Mouse (Mus musculus) megakaryocyte, embryonic 14.5 days (primary cell): ENCODE measurements at regions not wholly inside any gene's neighbourhood (a gene's known extent, or its start where the extent isn't known, plus 50 kb on each side); places are given as distances from the start of the nearest gene placed in this dataset.

Experiments used
- H3K27me3 ChIP-seq: replicated peaks from 2 replicates; pipeline ENCODE3; 2012; ENCODE audit warnings: inconsistent platforms
- H3K36me3 ChIP-seq: replicated peaks from 2 replicates; pipeline ENCODE3; 2012; ENCODE audit warnings: low read length, inconsistent platforms, mixed read lengths
- H3K4me1 ChIP-seq: 2 replicates; pipeline ENCODE4 v1.6.1; 2012; ENCODE audit warnings: inconsistent platforms
- H3K4me3 ChIP-seq: replicated peaks from 2 replicates; pipeline ENCODE3; 2012; ENCODE audit warnings: moderate library complexity, mild to moderate bottlenecking, inconsistent platforms
- H3K9me3 ChIP-seq: 2 replicates; pipeline ENCODE4 v1.6.1; 2012; ENCODE audit warnings: inconsistent platforms
- FLI1 ChIP-seq: IDR thresholded peaks from 2 replicates; pipeline ENCODE4 v1.6.1; 2012; ENCODE audit warnings: low read length, inconsistent platforms, mixed read lengths
- GATA1 ChIP-seq: IDR thresholded peaks from 3 replicates; pipeline ENCODE4 v1.6.1; 2012; ENCODE audit warnings: mixed read lengths, low read length, inconsistent platforms, borderline replicate concordance

GRCm38 (mm10) chr11:71929716-71930488, 107.4 kb downstream of the Aipl1 start:
- Histone ChIP-seq H3K9me3 (no peaks in the 10 kb centered on the region), H3K4me1 (no peaks in the 10 kb centered on the region), H3K4me3 (no peak overlapping the region), H3K27me3 (no peaks in the 10 kb centered on the region), H3K36me3 (no peaks in the 10 kb centered on the region)
- no peak for TF ChIP-seq FLI1
- no peak for TF ChIP-seq GATA1

DNA sequence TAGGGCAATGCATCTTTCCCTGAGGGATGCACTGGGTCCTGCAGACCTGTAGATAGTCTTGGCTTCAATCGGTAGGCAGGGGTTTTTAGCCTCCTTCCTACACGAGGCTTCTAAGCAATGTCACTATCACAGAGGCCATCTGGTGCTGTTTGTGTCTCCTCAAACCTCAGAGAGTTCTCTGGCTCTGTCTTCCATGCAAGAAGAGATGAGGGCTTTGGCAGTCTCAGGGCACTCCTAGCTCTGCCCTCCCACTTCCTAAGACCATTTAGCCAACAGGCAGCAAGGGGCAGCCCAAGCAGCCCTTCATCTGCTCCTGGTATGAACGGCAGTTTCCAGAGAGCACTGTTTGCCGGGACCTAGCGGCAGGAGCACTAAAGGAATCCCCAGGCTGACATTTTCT, 122.6 kb downstream of the Aipl1 start:
- no peak overlapping the region for H3K4me3 ChIP-seq
- TF ChIP-seq GATA1 (no peak), FLI1 (no peak)
- no peaks in the 10 kb centered on the region for H3K4me1 ChIP-seq
- no peaks in the 10 kb centered on the region for H3K36me3 ChIP-seq
- H3K9me3 ChIP-seq: no peaks in the 10 kb centered on the region
- H3K27me3 ChIP-seq: no peaks in the 10 kb centered on the region

DNA sequence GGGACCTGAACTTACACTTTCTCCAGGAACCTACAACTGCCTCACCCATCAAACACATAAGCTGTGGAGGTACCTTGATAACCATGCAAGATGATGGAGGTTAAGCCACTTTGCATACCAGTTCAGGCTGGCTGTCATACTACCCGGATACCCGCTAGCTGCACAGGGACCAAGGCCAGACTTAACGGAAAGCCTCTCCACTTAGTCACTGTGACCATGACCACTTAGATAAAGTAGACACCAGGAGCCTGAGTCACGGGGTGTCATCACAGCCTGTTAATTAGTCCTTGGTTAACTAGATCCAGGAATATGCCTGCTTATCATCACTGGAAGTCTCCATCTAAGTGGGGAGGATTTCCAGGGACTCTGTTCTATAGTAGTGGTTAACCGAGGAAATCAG, 124.7 kb downstream of the Aipl1 start:
- Histone ChIP-seq H3K27me3 (no peaks in the 10 kb centered on the region), H3K4me3 (no peak overlapping the region), H3K4me1 (no peaks in the 10 kb centered on the region), H3K9me3 (no peaks in the 10 kb centered on the region), H3K36me3 (no peaks in the 10 kb centered on the region)
- TF ChIP-seq GATA1 (no peak), FLI1 (no peak)

DNA sequence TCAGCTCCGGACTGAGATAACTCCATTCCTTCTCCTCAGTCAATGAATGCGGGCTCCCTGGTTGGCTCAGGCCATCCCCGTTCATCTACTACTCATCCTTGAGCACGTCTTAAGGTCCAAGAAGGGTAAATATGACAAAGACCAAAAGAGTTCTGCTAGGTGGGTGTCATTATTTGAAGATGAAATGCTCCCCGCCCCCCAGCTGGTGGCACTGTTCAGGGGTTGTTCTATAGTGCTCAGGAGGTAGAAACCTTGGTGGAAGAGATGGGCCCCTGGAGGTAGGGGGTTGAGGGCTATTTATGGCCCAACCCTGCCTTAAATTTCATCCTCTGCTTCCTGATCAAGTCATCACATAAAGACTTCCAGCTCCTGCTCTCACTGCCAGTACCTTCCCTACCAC, 126.0 kb downstream of the Aipl1 start:
- H3K27me3 ChIP-seq: no peaks in the 10 kb centered on the region
- TF ChIP-seq FLI1 (no peak), GATA1 (no peak)
- no peaks in the 10 kb centered on the region for H3K9me3 ChIP-seq

DNA sequence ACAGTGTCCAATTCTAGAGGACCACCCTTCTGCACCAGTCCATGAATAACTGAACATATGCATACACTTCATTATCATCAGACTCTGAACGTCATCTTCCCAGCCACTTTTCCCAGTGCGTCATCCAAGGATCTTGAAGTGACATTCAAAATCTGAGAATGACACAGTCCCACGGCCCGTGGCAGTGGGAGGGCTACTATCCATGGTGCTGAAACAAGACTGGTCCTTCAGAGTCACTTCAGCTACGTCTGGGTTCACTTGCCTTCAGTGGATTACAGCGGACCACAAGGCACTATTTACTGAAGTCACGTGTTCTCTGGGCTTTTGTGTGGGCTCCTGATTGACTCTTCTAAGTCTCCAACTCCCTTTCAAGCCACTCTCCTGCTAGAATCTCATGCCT, 128.7 kb downstream of the Aipl1 start:
- Histone ChIP-seq H3K4me3 (no peak overlapping the region), H3K4me1 (no peaks in the 10 kb centered on the region), H3K9me3 (no peaks in the 10 kb centered on the region), H3K36me3 (no peaks in the 10 kb centered on the region), H3K27me3 (no peaks in the 10 kb centered on the region)
- TF ChIP-seq FLI1 (no peak), GATA1 (no peak)

More for the DNA sequence above, 126.0 kb downstream of the Aipl1 start:
- no peak overlapping the region for H3K4me3 ChIP-seq
- H3K36me3 ChIP-seq: no peaks in the 10 kb centered on the region
- no peaks in the 10 kb centered on the region for H3K4me1 ChIP-seq

DNA sequence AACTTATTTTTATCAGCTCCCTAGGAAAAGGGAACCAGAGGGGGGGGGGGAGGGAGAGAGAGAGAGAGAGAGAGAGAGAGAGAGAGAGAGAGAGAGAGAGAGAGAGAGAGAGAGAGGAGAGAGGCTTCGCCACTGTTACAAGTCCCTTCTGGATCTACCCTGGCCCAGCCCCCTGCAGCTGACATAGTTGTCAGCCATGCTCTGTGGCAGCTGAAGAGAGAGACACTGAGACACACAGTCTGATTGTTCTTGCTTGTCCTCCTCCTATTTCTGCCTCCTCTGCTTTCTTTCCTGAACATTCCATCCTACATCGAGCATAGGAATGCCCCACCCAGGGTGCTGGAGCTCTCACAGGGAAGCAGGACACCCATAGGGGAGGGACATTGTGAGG, 134.3 kb downstream of the Aipl1 start:
- Histone ChIP-seq H3K4me3 (no peak overlapping the region), H3K9me3 (0 out of 2 replicates have a peak, but pooled peaks cover 6% of the 10 kb centered on the region), H3K27me3 (no peaks in the 10 kb centered on the region), H3K4me1 (no peaks in the 10 kb centered on the region), H3K36me3 (no peaks in the 10 kb centered on the region)
- TF ChIP-seq GATA1 (no peak), FLI1 (no peak)

GRCm38 (mm10) chr11:71902304-71903019, 134.8 kb downstream of the Aipl1 start:
- Histone ChIP-seq H3K27me3 (no peaks in the 10 kb centered on the region), H3K4me3 (no peak overlapping the region), H3K36me3 (no peaks in the 10 kb centered on the region), H3K9me3 (0 out of 2 replicates have a peak, but pooled peaks cover 6% of the 10 kb centered on the region), H3K4me1 (no peaks in the 10 kb centered on the region)
- TF ChIP-seq GATA1: no peak
- TF ChIP-seq FLI1: no peak

DNA sequence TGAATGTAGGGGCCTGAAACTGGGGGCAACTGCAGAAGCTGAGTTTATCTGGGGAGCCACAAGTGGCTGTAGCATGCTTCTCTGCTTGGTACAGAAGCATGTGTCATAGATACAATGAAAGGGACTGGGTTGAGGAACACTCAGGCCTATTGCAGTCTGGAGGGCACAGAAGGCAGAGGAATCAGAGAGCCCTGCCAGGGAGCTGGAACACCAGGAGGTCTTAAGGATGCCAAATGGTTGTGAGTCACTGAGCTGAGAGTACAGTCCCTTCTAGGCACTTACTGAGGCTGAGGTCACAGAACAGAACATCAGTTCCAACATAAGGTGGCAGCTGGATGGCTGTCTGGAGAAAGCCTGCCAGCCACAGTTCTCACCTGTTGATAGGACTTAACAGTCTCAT, 136.5 kb downstream of the Aipl1 start:
- TF ChIP-seq FLI1 (no peak), GATA1 (no peak)
- Histone ChIP-seq H3K9me3 (peaks cover 9% of the 10 kb centered on the region), H3K36me3 (no peaks in the 10 kb centered on the region), H3K4me3 (no peak overlapping the region), H3K4me1 (no peaks in the 10 kb centered on the region), H3K27me3 (no peaks in the 10 kb centered on the region)

GRCm38 (mm10) chr11:71897551-71897950, 139.8 kb downstream of the Aipl1 start:
- Histone ChIP-seq H3K4me1 (no peaks in the 10 kb centered on the region), H3K36me3 (no peaks in the 10 kb centered on the region), H3K9me3 (peaks cover 18% of the 10 kb centered on the region), H3K27me3 (no peaks in the 10 kb centered on the region), H3K4me3 (no peak overlapping the region)
- TF ChIP-seq GATA1 (no peak), FLI1 (no peak)

GRCm38 (mm10) chr11:71897141-71897540, 140.2 kb downstream of the Aipl1 start:
- H3K36me3 ChIP-seq: no peaks in the 10 kb centered on the region
- H3K9me3 ChIP-seq: peaks cover 18% of the 10 kb centered on the region
- no peak overlapping the region for H3K4me3 ChIP-seq
- H3K4me1 ChIP-seq: no peaks in the 10 kb centered on the region
- no peaks in the 10 kb centered on the region for H3K27me3 ChIP-seq
- TF ChIP-seq FLI1: no peak
- no peak for TF ChIP-seq GATA1

DNA sequence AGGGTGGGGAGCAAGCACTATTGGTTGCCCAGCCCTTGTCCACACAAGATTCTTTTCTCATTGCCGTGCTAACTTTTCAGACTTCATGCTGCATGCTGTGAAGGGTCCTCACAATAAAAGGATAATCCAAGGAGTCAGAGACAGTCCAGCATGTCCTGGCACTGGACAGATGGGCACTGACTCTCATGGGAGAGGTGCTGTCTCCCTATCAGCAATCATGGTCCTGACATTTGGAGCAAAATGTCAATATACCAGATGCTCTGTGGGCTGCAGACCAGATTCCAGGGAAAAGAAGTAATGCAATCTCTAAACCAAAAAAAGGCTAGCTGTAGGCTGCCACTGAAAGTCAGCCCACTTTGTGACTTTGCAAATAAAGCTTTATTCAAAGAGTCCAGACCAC, 141.5 kb downstream of the Wscd1 start:
- peaks cover 12% of the 10 kb centered on the region for H3K9me3 ChIP-seq
- no peak overlapping the region for H3K4me3 ChIP-seq
- H3K36me3 ChIP-seq: no peaks in the 10 kb centered on the region
- no peaks in the 10 kb centered on the region for H3K4me1 ChIP-seq
- no peaks in the 10 kb centered on the region for H3K27me3 ChIP-seq
- no peak for TF ChIP-seq FLI1
- no peak for TF ChIP-seq GATA1
